Comparison of ENCODE assay signal across 13 mouse cellular contexts in genomic region chr2:27563641-27564148, GRCm38 (mm10). TPM values are rescaled to one million over a fixed set of nuclear protein-coding genes. Genes with fewer than 3 reads are reported as not detected.
A peak's percentile ranks its signal among the peaks of the same experiment; 100 is the strongest.
DNase-seq lines count a peak whose midpoint lies in the region; ATAC-seq and TF ChIP-seq lines count a peak whose summit lies in the region.
"Had no signal": no experiment of that assay in that cellular context is flagged by ENCODE, and none has a peak within 500 bp of the region (broad histone marks: within the 10 kb centered on the region; RNA-seq: fewer than 3 reads in every experiment).

No protein-coding gene starts in this region.

- H3K27me3 ChIP-seq in kidney, postnatal 0 days (ENCODE audit: insufficient read depth, low read length), result no peaks in the 10 kb centered on the region
- H3K27me3 ChIP-seq in stomach, postnatal 0 days (ENCODE audit: control insufficient read depth, insufficient read depth, low read length), result no peaks in the 10 kb centered on the region
- H3K27me3 ChIP-seq: hindbrain, embryonic 15.5 days had no signal

- TF ChIP-seq CTCF in kidney, postnatal 0 days (IDR thresholded peaks at IDR 0.05; ENCODE audit: low read depth), result peak; percentile 29; the same call in 1 of the 2 replicates
- peak; percentile 38 for TF ChIP-seq CTCF in stomach, postnatal 0 days (IDR thresholded peaks at IDR 0.05; ENCODE audit: low read depth)

- no peak overlapping the region for H3K9ac ChIP-seq in kidney, postnatal 0 days (ENCODE audit: low read depth, low read length)
- H3K9ac ChIP-seq in stomach, postnatal 0 days (ENCODE audit: low read length), result no peak overlapping the region
- H3K9ac ChIP-seq: heart, embryonic 15.5 days; hindbrain, embryonic 15.5 days had no signal

- ATAC-seq in kidney, postnatal 0 days (replicated peaks; ENCODE audit: low FRiP score, low read depth), result no peak
- ATAC-seq in common myeloid progenitor, adult 5-6 weeks (replicated peaks; ENCODE audit: low read depth, poor library complexity, severe bottlenecking), result peak; percentile 80
- ATAC-seq in stomach, postnatal 0 days (ENCODE audit: low FRiP score, low TSS enrichment), result no peak
- ATAC-seq in cerebellum, adult (ENCODE audit: insufficient number of reproducible peaks, low FRiP score, low TSS enrichment), result no peak

- no peak overlapping the region for H3K4me3 ChIP-seq in kidney, postnatal 0 days (replicated peaks; ENCODE audit: low read depth, low read length)
- no peak overlapping the region for H3K4me3 ChIP-seq in stomach, postnatal 0 days (ENCODE audit: low read depth, low read length)
- H3K4me3 ChIP-seq: heart, embryonic 15.5 days; hindbrain, embryonic 15.5 days; midbrain, embryonic 10.5 days had no signal

- H3K4me1 ChIP-seq in kidney, postnatal 0 days (replicated peaks; ENCODE audit: insufficient read depth, low read length), result no peaks in the 10 kb centered on the region
- H3K4me1 ChIP-seq in stomach, postnatal 0 days (replicated peaks; ENCODE audit: control insufficient read depth, insufficient read depth), result no peaks in the 10 kb centered on the region

- no peak overlapping the region for H3K4me2 ChIP-seq in kidney, postnatal 0 days (ENCODE audit: low read length)
- H3K4me2 ChIP-seq in stomach, postnatal 0 days (replicated peaks; ENCODE audit: low read depth), result no peak overlapping the region
- H3K4me2 ChIP-seq: heart, embryonic 15.5 days; hindbrain, embryonic 15.5 days had no signal

- no peak for TF ChIP-seq EP300 in stomach, postnatal 0 days (optimal IDR thresholded peaks at IDR 0.05)

- H3K36me3 ChIP-seq in kidney, postnatal 0 days (ENCODE audit: insufficient read depth, low read length), result no peaks in the 10 kb centered on the region
- H3K36me3 ChIP-seq in stomach, postnatal 0 days (ENCODE audit: control insufficient read depth, insufficient read depth, low read length), result no peaks in the 10 kb centered on the region
- H3K36me3 ChIP-seq: heart, embryonic 15.5 days; hindbrain, embryonic 15.5 days; midbrain, embryonic 10.5 days had no signal

- no peak overlapping the region for H3K27ac ChIP-seq in kidney, postnatal 0 days
- H3K27ac ChIP-seq in stomach, postnatal 0 days (replicated peaks), result no peak overlapping the region
- H3K27ac ChIP-seq: heart, embryonic 15.5 days; hindbrain, embryonic 15.5 days had no signal

- DNase-seq in kidney, postnatal 0 days (ENCODE audit: low spot score), result no peak
- no peak for DNase-seq in kidney, adult 11 months
- peak; percentile 16 to 27 for DNase-seq in spleen, postnatal 36 days (ENCODE audit: low spot score in 2 of 2)
- no peak for DNase-seq in spleen, postnatal 4 days (ENCODE audit: low spot score in 2 of 2)
- no peak for DNase-seq in stomach, postnatal 0 days (ENCODE audit: low spot score)
- DNase-seq: cerebellum, postnatal 14 days; gastrocnemius, postnatal 36 days; kidney, postnatal 14 days had no signal

- WGBS in kidney, postnatal 0 days, result 64% methylated on average over 9 of the region's 9 CpGs
- 80% methylated on average over 9 of the region's 9 CpGs for WGBS in stomach, postnatal 0 days

- H3K9me3 ChIP-seq in kidney, postnatal 0 days (replicated peaks; ENCODE audit: low read length), result no peaks in the 10 kb centered on the region
- no peaks in the 10 kb centered on the region for H3K9me3 ChIP-seq in stomach, postnatal 0 days (ENCODE audit: control insufficient read depth, low read length)
- H3K9me3 ChIP-seq: heart, embryonic 15.5 days; hindbrain, embryonic 15.5 days; midbrain, embryonic 10.5 days had no signal

RNA-seq across cellular contexts. Expression of gene Wdr5, which starts 48.7 kb away (rescaled TPM):
- 43.0 and 46.6 TPM in 2 replicates for polyA plus RNA-seq in kidney, postnatal 0 days (2015; fragmentation: Nextera tagmentation; extraction: Ambion mirVana)
- total RNA-seq in common myeloid progenitor, adult 5-6 weeks (2017), result 83.4 and 86.4 TPM in 2 replicates
- polyA plus RNA-seq in stomach, postnatal 0 days (2015; fragmentation: Nextera tagmentation; extraction: Ambion mirVana), result 19.3 and 19.7 TPM in 2 replicates

RNA-seq across cellular contexts. Expression of gene Brd3, which starts 56.2 kb away (rescaled TPM):
- polyA plus RNA-seq in kidney, postnatal 0 days (2015; fragmentation: Nextera tagmentation; extraction: Ambion mirVana), result 85.4 and 91.4 TPM in 2 replicates
- 27.0 and 47.2 TPM in 2 replicates for total RNA-seq in common myeloid progenitor, adult 5-6 weeks (2017)
- polyA plus RNA-seq in stomach, postnatal 0 days (2015; fragmentation: Nextera tagmentation; extraction: Ambion mirVana), result 41.0 and 48.3 TPM in 2 replicates

Comparison
In these comparisons a context has a peak if more than half of its experiments do, and no peak if none do; other contexts are left out.
1. DNase-seq: peak in spleen, postnatal 36 days (2 of 2); none in kidney, postnatal 0 days (single experiment), kidney, adult 11 months (single experiment), spleen, postnatal 4 days (0 of 2) and stomach, postnatal 0 days (single experiment).